8 mouse cellular contexts compared by ENCODE assay signal in genomic region chr9:54559771-54560471, GRCm38 (mm10). TPM values are rescaled to one million over a fixed set of nuclear protein-coding genes. Genes with fewer than 3 reads are reported as not detected.
A peak's percentile ranks its signal among the peaks of the same experiment; 100 is the strongest.
DNase-seq lines count a peak whose midpoint lies in the region; ATAC-seq and TF ChIP-seq lines count a peak whose summit lies in the region.

Gene Cib2, minus strand, starts transcription at chr9:54560218.

- peaks cover 20% of the 10 kb centered on the region for H3K27me3 ChIP-seq in hindbrain, embryonic 10.5 days (ENCODE audit: insufficient read depth, poor library complexity, severe bottlenecking)
- H3K27me3 ChIP-seq in lung, postnatal 0 days (replicated peaks; ENCODE audit: insufficient read depth, low read length), result no peaks in the 10 kb centered on the region

- H3K4me1 ChIP-seq in hindbrain, embryonic 10.5 days (replicated peaks), result peaks cover 14% of the 10 kb centered on the region
- no peaks in the 10 kb centered on the region; the same call in 1 of the 2 replicates for H3K4me1 ChIP-seq in lung, postnatal 0 days (ENCODE audit: insufficient read depth, low read depth, low read length)

- peak within 1 kb of the TSS; percentile 83 for H3K4me2 ChIP-seq in lung, postnatal 0 days (replicated peaks; ENCODE audit: low read depth, low read length)

- peak; percentile 99 for ATAC-seq in lung, postnatal 0 days

- peak; percentile 65 for TF ChIP-seq CTCF in lung, postnatal 0 days (IDR thresholded peaks at IDR 0.05)

- DNase-seq in Muller cell, postnatal 12 days (ENCODE audit: inconsistent ontology term), result peak; percentile 89
- peak; percentile 84 for DNase-seq in cerebellum, adult 9-10 months
- peak; percentile 53 to 70 for DNase-seq in frontal cortex, adult 2 months (ENCODE audit: extremely low spot score in 1 of 2, low spot score in 1 of 2)
- peak; percentile 88 for DNase-seq in hindbrain, embryonic 10.5 days (ENCODE audit: low spot score)
- DNase-seq in layer of hippocampus, postnatal 10 days (ENCODE audit: low spot score in 2 of 2), result peak; percentile 67 to 79
- peak; percentile 93 for DNase-seq in lung, postnatal 0 days (ENCODE audit: low spot score)
- DNase-seq in ovary, postnatal 14 days (ENCODE audit: low spot score), result peak; percentile 52
- DNase-seq in thymus, postnatal 14 days, result peak; percentile 84

- peak within 1 kb of the TSS; percentile 81 for H3K27ac ChIP-seq in hindbrain, embryonic 10.5 days
- no peak within 1 kb of the TSS for H3K27ac ChIP-seq in lung, postnatal 0 days (ENCODE audit: low read length)

- WGBS in hindbrain, embryonic 10.5 days, result 1% methylated on average over 52 of the region's 54 CpGs
- 2% methylated on average over 45 of the region's 54 CpGs for WGBS in lung, postnatal 0 days

- H3K9me3 ChIP-seq in hindbrain, embryonic 10.5 days, result no peaks in the 10 kb centered on the region
- no peaks in the 10 kb centered on the region for H3K9me3 ChIP-seq in lung, postnatal 0 days (ENCODE audit: low read length)

- H3K9ac ChIP-seq in lung, postnatal 0 days (replicated peaks; ENCODE audit: low read depth), result peak within 1 kb of the TSS; percentile 20; the same call in 1 of the 2 replicates

- no peaks in the 10 kb centered on the region for H3K36me3 ChIP-seq in hindbrain, embryonic 10.5 days
- no peaks in the 10 kb centered on the region for H3K36me3 ChIP-seq in lung, postnatal 0 days (ENCODE audit: insufficient read depth, low read length)

- no peak for TF ChIP-seq EP300 in lung, postnatal 0 days (IDR thresholded peaks at IDR 0.05)

- peak within 1 kb of the TSS; percentile 65 for H3K4me3 ChIP-seq in hindbrain, embryonic 10.5 days
- peak within 1 kb of the TSS; percentile 47 for H3K4me3 ChIP-seq in lung, postnatal 0 days (ENCODE audit: low read depth, low read length)

RNA-seq across cellular contexts. Expression of gene Cib2, which starts in this region (rescaled TPM):
- polyA plus RNA-seq in frontal cortex, adult 2 months (2012; rRNA removed), result 29.3 and 34.6 TPM in 2 replicates
- 13.4 and 17.2 TPM in 2 replicates for polyA plus RNA-seq in hindbrain, embryonic 10.5 days (2016; fragmentation: Nextera tagmentation; extraction: Ambion mirVana)
- total RNA-seq in layer of hippocampus, postnatal 10 days (2021), result 10 to 100 TPM; 29.9 to 31.8 TPM
- polyA plus RNA-seq in lung, postnatal 0 days (2015; fragmentation: Nextera tagmentation; extraction: Ambion mirVana), result 6.2 and 7.5 TPM in 2 replicates
